Mouse (Mus musculus): ENCODE results near the gene Slit3. TPM values are rescaled to one million over a fixed set of nuclear protein-coding genes. Genes with fewer than 3 reads are reported as not detected.

The Slit3 gene
- polyA plus RNA-seq, 1 experiment, result 11.3 TPM

DNA sequence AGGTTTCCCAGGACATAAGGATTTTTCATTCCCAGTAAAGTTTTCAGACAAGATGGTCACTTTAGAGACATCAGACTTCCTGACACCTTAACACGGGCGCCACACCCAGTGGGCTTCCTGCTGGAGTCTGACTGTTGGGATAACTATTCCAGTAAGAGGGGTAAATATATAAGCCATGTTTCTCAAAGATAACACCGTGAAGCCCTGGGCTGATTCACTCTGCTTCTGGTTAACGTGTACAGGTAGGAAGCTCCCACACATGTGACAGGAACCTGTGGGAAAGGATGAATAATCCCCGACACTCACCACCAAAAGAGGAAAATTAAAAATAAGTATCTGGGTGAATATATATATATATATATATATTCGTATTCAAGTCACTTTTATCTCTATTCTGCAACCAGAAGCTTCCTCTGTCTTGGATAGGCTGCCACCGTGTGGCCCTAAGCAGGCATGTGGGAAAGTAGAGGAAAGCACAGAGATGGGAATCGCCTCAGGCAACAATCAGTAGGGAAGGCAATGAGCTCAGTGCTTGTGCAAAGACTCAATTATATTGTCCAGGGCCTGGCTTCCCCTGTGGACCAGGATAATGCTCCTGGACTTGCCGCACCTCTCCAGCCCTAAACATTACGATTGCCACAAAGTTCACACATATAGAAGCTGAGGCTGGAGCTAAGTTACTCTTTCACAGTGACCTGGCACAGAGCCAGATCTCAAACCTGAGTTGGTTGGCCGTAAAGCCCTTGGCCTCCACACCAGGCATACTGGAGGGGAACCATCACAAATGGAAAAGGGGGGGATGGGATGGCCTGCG is 286.5 kb downstream of the Slit3 start:
- Histone ChIP-seq H3K4me3 (ENCODE audit: insufficient read depth, low read depth, low read length) (no peak overlapping the region), H3K27ac (replicated peaks; ENCODE audit: low read depth, low read length) (no peak overlapping the region), H3K4me1 (ENCODE audit: control insufficient read depth, insufficient read depth, insufficient read length, low read length) (no peaks in the 10 kb centered on the region)

DNA sequence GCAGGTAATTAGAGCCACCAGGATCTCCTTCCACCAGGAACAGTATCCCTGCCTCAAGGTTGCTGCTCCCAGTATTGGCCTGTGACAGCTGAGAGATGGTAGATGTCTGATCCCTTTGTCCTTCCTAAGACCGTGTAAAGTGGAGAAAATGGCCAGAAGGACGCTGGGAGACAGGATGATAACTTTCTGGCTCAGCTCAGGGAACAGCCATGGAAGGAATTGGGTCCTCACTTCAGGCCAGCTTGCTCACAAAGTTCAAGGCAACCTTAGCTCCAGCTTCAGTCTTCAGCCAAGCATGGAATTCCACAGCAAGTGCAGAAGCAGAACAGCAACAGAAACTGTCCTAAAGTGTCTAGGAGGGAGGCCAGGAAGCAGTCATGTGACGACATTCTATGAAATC is 289.4 kb downstream of the Slit3 start:
- Histone ChIP-seq H3K4me1 (ENCODE audit: control insufficient read depth, insufficient read depth, insufficient read length, low read length) (no peaks in the 10 kb centered on the region), H3K27ac (replicated peaks; ENCODE audit: low read depth, low read length) (no peak overlapping the region), H3K4me3 (ENCODE audit: insufficient read depth, low read depth, low read length) (no peak overlapping the region)

GRCm38 (mm10) chr11:35415768-35416401 is 294.9 kb downstream of the Slit3 start:
- peak overlapping the region; percentile 16; the same call in 1 of the 2 replicates for H3K27ac ChIP-seq (replicated peaks; ENCODE audit: low read depth, low read length)
- H3K4me3 ChIP-seq (ENCODE audit: insufficient read depth, low read depth, low read length), result no peak overlapping the region
- H3K4me1 ChIP-seq (ENCODE audit: control insufficient read depth, insufficient read depth, insufficient read length, low read length), result peaks cover 2% of the 10 kb centered on the region; the same call in 1 of the 2 replicates

GRCm38 (mm10) chr11:35416402-35417093 is 295.5 kb downstream of the Slit3 start:
- peak overlapping the region; percentile 30 for H3K27ac ChIP-seq (replicated peaks; ENCODE audit: low read depth, low read length)

GRCm38 (mm10) chr11:35417911-35418552 is 297.0 kb downstream of the Slit3 start:
- Histone ChIP-seq H3K4me1 (ENCODE audit: control insufficient read depth, insufficient read depth, insufficient read length, low read length) (peaks cover 2% of the 10 kb centered on the region; the same call in 1 of the 2 replicates), H3K4me3 (ENCODE audit: insufficient read depth, low read depth, low read length) (no peak overlapping the region), H3K27ac (replicated peaks; ENCODE audit: low read depth, low read length) (no peak overlapping the region)

More at GRCm38 (mm10) chr11:35416402-35417093, 295.5 kb downstream of the Slit3 start:
- Histone ChIP-seq H3K4me3 (ENCODE audit: insufficient read depth, low read depth, low read length) (no peak overlapping the region), H3K4me1 (ENCODE audit: control insufficient read depth, insufficient read depth, insufficient read length, low read length) (peaks cover 2% of the 10 kb centered on the region; the same call in 1 of the 2 replicates)

- no peak overlapping the region for H3K27ac ChIP-seq (replicated peaks; ENCODE audit: low read depth, low read length)
- no peak overlapping the region for H3K4me3 ChIP-seq (ENCODE audit: insufficient read depth, low read depth, low read length)
- H3K4me1 ChIP-seq (ENCODE audit: control insufficient read depth, insufficient read depth, insufficient read length, low read length), result peaks cover 2% of the 10 kb centered on the region; the same call in 1 of the 2 replicates
These were observed 298.0 kb downstream of the Slit3 start for GRCm38 (mm10) chr11:35419013-35419412.

DNA sequence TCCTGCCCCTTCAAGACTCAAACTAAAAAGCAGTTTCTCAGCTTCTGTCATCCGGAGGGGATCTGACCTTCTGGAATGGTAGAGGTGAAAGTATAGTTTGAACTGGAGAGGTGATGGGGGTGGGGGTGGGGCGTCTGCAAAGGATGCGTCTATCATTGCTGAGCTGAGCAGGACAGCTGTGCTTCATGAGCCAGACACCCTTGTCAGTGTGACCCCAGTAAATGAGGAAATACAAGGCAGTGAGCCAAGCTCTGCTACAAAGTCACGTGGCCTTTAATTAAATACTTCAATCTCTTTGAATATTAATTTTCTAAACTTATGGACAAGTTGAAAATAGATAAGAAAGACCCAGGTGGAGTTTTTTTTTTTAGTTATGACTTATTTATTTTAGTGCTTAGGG is 300.7 kb downstream of the Slit3 start:
- no peaks in the 10 kb centered on the region; the same call in 1 of the 2 replicates for H3K4me1 ChIP-seq (ENCODE audit: control insufficient read depth, insufficient read depth, insufficient read length, low read length)
- H3K27ac ChIP-seq (replicated peaks; ENCODE audit: low read depth, low read length), result no peak overlapping the region
- H3K4me3 ChIP-seq (ENCODE audit: insufficient read depth, low read depth, low read length), result no peak overlapping the region

- H3K27ac ChIP-seq (replicated peaks; ENCODE audit: low read depth, low read length), result no peak overlapping the region
- H3K4me3 ChIP-seq (ENCODE audit: insufficient read depth, low read depth, low read length), result no peak overlapping the region
- no peaks in the 10 kb centered on the region for H3K4me1 ChIP-seq (ENCODE audit: control insufficient read depth, insufficient read depth, insufficient read length, low read length)
These were observed 307.0 kb downstream of the Slit3 start for GRCm38 (mm10) chr11:35428036-35428435.

DNA sequence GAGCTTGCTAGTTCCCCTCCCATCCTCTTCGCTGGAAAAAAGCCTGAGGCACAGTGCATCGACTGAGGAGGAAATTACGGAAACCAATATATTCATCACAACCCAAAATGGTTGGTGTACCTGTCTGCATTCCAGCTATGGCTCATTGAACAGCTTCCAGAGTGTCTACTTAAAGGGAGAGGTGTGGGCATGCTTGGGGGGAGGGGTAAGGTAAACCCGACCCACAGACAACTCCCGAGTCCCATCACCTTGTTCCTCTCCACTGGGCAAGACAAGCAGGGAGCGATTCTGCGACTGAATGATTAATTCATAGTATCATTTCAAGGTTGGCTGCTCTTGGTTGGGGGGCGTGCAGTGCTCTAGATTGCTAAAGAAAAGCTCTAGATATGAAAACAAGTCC is 310.1 kb downstream of the Slit3 start:
- Histone ChIP-seq H3K27ac (replicated peaks; ENCODE audit: low read depth, low read length) (no peak overlapping the region), H3K4me3 (ENCODE audit: insufficient read depth, low read depth, low read length) (no peak overlapping the region), H3K4me1 (ENCODE audit: control insufficient read depth, insufficient read depth, insufficient read length, low read length) (no peaks in the 10 kb centered on the region)

GRCm38 (mm10) chr11:35437510-35437909 is 316.5 kb downstream of the Slit3 start:
- H3K27ac ChIP-seq (replicated peaks; ENCODE audit: low read depth, low read length), result no peak overlapping the region
- no peak overlapping the region for H3K4me3 ChIP-seq (ENCODE audit: insufficient read depth, low read depth, low read length)

DNA sequence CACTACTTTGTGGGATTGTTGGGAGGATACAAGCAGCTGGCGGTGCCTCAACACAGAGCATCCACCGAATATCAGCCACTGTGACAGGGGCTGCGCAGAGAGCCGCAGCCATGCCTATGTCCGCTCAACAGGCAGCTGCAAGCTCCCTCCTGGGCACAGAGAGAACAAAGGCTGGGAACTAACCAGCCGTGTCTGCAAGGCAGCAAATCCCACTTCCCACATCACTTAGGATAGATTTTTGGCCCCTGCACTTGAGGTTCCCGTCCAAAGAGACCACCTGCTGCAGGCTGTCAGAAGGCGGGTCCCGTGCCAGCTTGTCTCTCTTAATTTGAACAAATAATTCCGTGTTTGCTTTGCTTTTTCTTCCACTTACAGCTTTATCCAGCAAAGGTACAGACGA is 319.2 kb downstream of the Slit3 start:
- Histone ChIP-seq H3K4me1 (ENCODE audit: control insufficient read depth, insufficient read depth, insufficient read length, low read length) (no peaks in the 10 kb centered on the region), H3K4me3 (ENCODE audit: insufficient read depth, low read depth, low read length) (no peak overlapping the region), H3K27ac (replicated peaks; ENCODE audit: low read depth, low read length) (no peak overlapping the region)

More at GRCm38 (mm10) chr11:35437510-35437909, 316.5 kb downstream of the Slit3 start:
- no peaks in the 10 kb centered on the region for H3K4me1 ChIP-seq (ENCODE audit: control insufficient read depth, insufficient read depth, insufficient read length, low read length)

GRCm38 (mm10) chr11:35444489-35445100 is 323.6 kb downstream of the Slit3 start:
- no peak overlapping the region for H3K27ac ChIP-seq (replicated peaks; ENCODE audit: low read depth, low read length)
- H3K4me1 ChIP-seq (ENCODE audit: control insufficient read depth, insufficient read depth, insufficient read length, low read length), result no peaks in the 10 kb centered on the region
- no peak overlapping the region for H3K4me3 ChIP-seq (ENCODE audit: insufficient read depth, low read depth, low read length)

- Histone ChIP-seq H3K4me3 (ENCODE audit: insufficient read depth, low read depth, low read length) (no peak overlapping the region), H3K27ac (replicated peaks; ENCODE audit: low read depth, low read length) (no peak overlapping the region), H3K4me1 (ENCODE audit: control insufficient read depth, insufficient read depth, insufficient read length, low read length) (no peaks in the 10 kb centered on the region)
These were observed 326.9 kb downstream of the Slit3 start for GRCm38 (mm10) chr11:35447951-35448350.

GRCm38 (mm10) chr11:35449199-35449598 is 328.2 kb downstream of the Slit3 start:
- no peaks in the 10 kb centered on the region for H3K4me1 ChIP-seq (ENCODE audit: control insufficient read depth, insufficient read depth, insufficient read length, low read length)
- no peak overlapping the region for H3K4me3 ChIP-seq (ENCODE audit: insufficient read depth, low read depth, low read length)
- H3K27ac ChIP-seq (replicated peaks; ENCODE audit: low read depth, low read length), result no peak overlapping the region

Measured in brown adipose tissue, adult 24 weeks (tissue).